In genomic region chr6:22875614-22876541, GRCm38 (mm10) we compare ENCODE assay signal across 8 mouse cellular contexts. TPM values are rescaled to one million over a fixed set of nuclear protein-coding genes. Genes with fewer than 3 reads are reported as not detected.
DNase-seq lines count a peak whose midpoint lies in the region; ATAC-seq and TF ChIP-seq lines count a peak whose summit lies in the region.

No protein-coding gene starts in this region.

- no peaks in the 10 kb centered on the region for H3K9me3 ChIP-seq in kidney, embryonic 16.5 days (ENCODE audit: low read length)
- H3K9me3 ChIP-seq in embryonic facial prominence, embryonic 10.5 days = no peaks in the 10 kb centered on the region
- H3K9me3 ChIP-seq in hindbrain, embryonic 12.5 days (replicated peaks) = no peaks in the 10 kb centered on the region
- H3K9me3 ChIP-seq in liver, postnatal 0 days (ENCODE audit: low read length) = no peaks in the 10 kb centered on the region

- H3K4me3 ChIP-seq in kidney, embryonic 16.5 days (ENCODE audit: low read length) = peak overlapping the region; percentile 53
- H3K4me3 ChIP-seq in embryonic facial prominence, embryonic 10.5 days = peak overlapping the region; percentile 79
- H3K4me3 ChIP-seq in hindbrain, embryonic 12.5 days = peak overlapping the region; percentile 63
- peak overlapping the region; percentile 44 for H3K4me3 ChIP-seq in liver, postnatal 0 days (ENCODE audit: low read depth, low read length)

- peaks cover 12% of the 10 kb centered on the region; the same call in 1 of the 2 replicates for H3K4me1 ChIP-seq in kidney, embryonic 16.5 days (ENCODE audit: insufficient read depth, low read length)
- peaks cover 18% of the 10 kb centered on the region for H3K4me1 ChIP-seq in embryonic facial prominence, embryonic 10.5 days
- H3K4me1 ChIP-seq in hindbrain, embryonic 12.5 days = peaks cover 12% of the 10 kb centered on the region; the same call in 1 of the 2 replicates
- 0 out of 2 replicates have a peak, but pooled peaks cover 3% of the 10 kb centered on the region for H3K4me1 ChIP-seq in liver, postnatal 0 days (ENCODE audit: insufficient read depth)

- no peak for TF ChIP-seq CTCF in liver, postnatal 0 days (IDR thresholded peaks at IDR 0.05; ENCODE audit: low read depth)

- ATAC-seq in kidney, embryonic 16.5 days (ENCODE audit: low FRiP score, low TSS enrichment) = peak; percentile 78
- peak; percentile 81 for ATAC-seq in hindbrain, embryonic 12.5 days (ENCODE audit: low FRiP score)
- ATAC-seq in liver, postnatal 0 days = no peak
- no peak for ATAC-seq in monocyte, adult 5-6 weeks (replicated peaks; ENCODE audit: insufficient number of reproducible peaks, low FRiP score, low TSS enrichment, poor library complexity, severe bottlenecking)
- no peak for ATAC-seq in inflammation-experienced regulatory T-cells, adult 6 months

- peak overlapping the region; percentile 98 for H3K4me2 ChIP-seq in kidney, embryonic 16.5 days (replicated peaks; ENCODE audit: low read depth, low read length)
- H3K4me2 ChIP-seq in hindbrain, embryonic 12.5 days (replicated peaks) = peak overlapping the region; percentile 91
- peak overlapping the region; percentile 69 for H3K4me2 ChIP-seq in liver, postnatal 0 days (ENCODE audit: low read depth, low read length)

- peaks cover 8% of the 10 kb centered on the region; the same call in 1 of the 2 replicates for H3K27me3 ChIP-seq in kidney, embryonic 16.5 days (ENCODE audit: insufficient read depth, low read length)
- H3K27me3 ChIP-seq in embryonic facial prominence, embryonic 10.5 days (replicated peaks; ENCODE audit: low read depth, poor library complexity, severe bottlenecking) = peaks cover 36% of the 10 kb centered on the region
- no peaks in the 10 kb centered on the region for H3K27me3 ChIP-seq in hindbrain, embryonic 12.5 days
- H3K27me3 ChIP-seq in liver, postnatal 0 days (ENCODE audit: insufficient read depth, low read length) = peaks cover 26% of the 10 kb centered on the region

- no peak overlapping the region for H3K27ac ChIP-seq in kidney, embryonic 16.5 days (ENCODE audit: low read length)
- peak overlapping the region; percentile 83 for H3K27ac ChIP-seq in embryonic facial prominence, embryonic 10.5 days (replicated peaks)
- H3K27ac ChIP-seq in hindbrain, embryonic 12.5 days = peak overlapping the region; percentile 76
- no peak overlapping the region for H3K27ac ChIP-seq in liver, postnatal 0 days (ENCODE audit: low read depth)

- H3K9ac ChIP-seq in kidney, embryonic 16.5 days (replicated peaks; ENCODE audit: low read length) = peak overlapping the region; percentile 56
- peak overlapping the region; percentile 77 for H3K9ac ChIP-seq in hindbrain, embryonic 12.5 days
- H3K9ac ChIP-seq in liver, postnatal 0 days (replicated peaks) = no peak overlapping the region

- TF ChIP-seq EP300 in liver, postnatal 0 days (IDR thresholded peaks at IDR 0.05; ENCODE audit: low read depth) = no peak

- no peaks in the 10 kb centered on the region for H3K36me3 ChIP-seq in kidney, embryonic 16.5 days (ENCODE audit: insufficient read depth, low read length)
- H3K36me3 ChIP-seq in embryonic facial prominence, embryonic 10.5 days (replicated peaks) = no peaks in the 10 kb centered on the region
- H3K36me3 ChIP-seq in hindbrain, embryonic 12.5 days = no peaks in the 10 kb centered on the region
- H3K36me3 ChIP-seq in liver, postnatal 0 days (replicated peaks; ENCODE audit: insufficient read depth, low read length) = no peaks in the 10 kb centered on the region

- WGBS in kidney, embryonic 16.5 days = 2% methylated on average over 45 of the region's 45 CpGs
- WGBS in embryonic facial prominence, embryonic 10.5 days = 2% methylated on average over 45 of the region's 45 CpGs
- WGBS in hindbrain, embryonic 12.5 days = 2% methylated on average over 45 of the region's 45 CpGs
- WGBS in liver, postnatal 0 days (ENCODE audit: insufficient replicate concordance) = 4% methylated on average over 43 of the region's 45 CpGs

- DNase-seq in kidney, postnatal 36 days = no peak
- peak; percentile 0 for DNase-seq in WW6 (ENCODE audit: low read depth, low spot score)
- no peak for DNase-seq in embryonic facial prominence, embryonic 10.5 days (ENCODE audit: low spot score)
- DNase-seq in liver, postnatal 0 days = no peak

RNA-seq across cellular contexts. Expression of gene Ptprz1, which starts 0.6 kb away (rescaled TPM):
- polyA plus RNA-seq in kidney, embryonic 16.5 days (2015; fragmentation: Nextera tagmentation; extraction: Ambion mirVana) = 1.9 and 2.1 TPM in 2 replicates
- 9.4 and 9.9 TPM in 2 replicates for polyA plus RNA-seq in embryonic facial prominence, embryonic 10.5 days (2016; fragmentation: Nextera tagmentation; extraction: Ambion mirVana)
- 33.7 and 35.8 TPM in 2 replicates for polyA plus RNA-seq in hindbrain, embryonic 12.5 days (2016; fragmentation: Nextera tagmentation; extraction: Ambion mirVana)
- polyA plus RNA-seq in liver, postnatal 0 days (2015; fragmentation: Nextera tagmentation; extraction: Ambion mirVana) = 0.05 TPM in 2 replicates
- total RNA-seq in monocyte, adult 5-6 weeks (2017) = 0.10 TPM in 1 of 3 replicates, not detected in the others
- under 1 TPM in 1 of 3 experiments, not detected in 2; 0.07 TPM for polyA plus RNA-seq in inflammation-experienced regulatory T-cells, adult 6 months (2017; shearing (Covaris generic))

Comparison
In these comparisons a context has a peak if more than half of its experiments do, and no peak if none do; other contexts are left out.
1. ATAC-seq: peak in kidney, embryonic 16.5 days (single experiment) and hindbrain, embryonic 12.5 days (single experiment); none in liver, postnatal 0 days (single experiment), monocyte, adult 5-6 weeks (single experiment) and inflammation-experienced regulatory T-cells, adult 6 months (single experiment).
2. H3K27ac ChIP-seq: peak in embryonic facial prominence, embryonic 10.5 days (single experiment) and hindbrain, embryonic 12.5 days (single experiment); none in kidney, embryonic 16.5 days (single experiment) and liver, postnatal 0 days (single experiment).
3. Peak in every context shown above with its lines, with median percentiles within 50 percentile points of each other: H3K4me2 ChIP-seq and H3K4me3 ChIP-seq.